Mouse (Mus musculus) thymus, postnatal 10 days (tissue): ENCODE results near the gene Mmd.

Source experiments
- DNase-seq, 2 experiments: peaks; one replicate each; pipeline ENCODE4 v3.0.0; 2021; ENCODE audit warnings: low spot score in 2 of 2

The Mmd gene

DNA sequence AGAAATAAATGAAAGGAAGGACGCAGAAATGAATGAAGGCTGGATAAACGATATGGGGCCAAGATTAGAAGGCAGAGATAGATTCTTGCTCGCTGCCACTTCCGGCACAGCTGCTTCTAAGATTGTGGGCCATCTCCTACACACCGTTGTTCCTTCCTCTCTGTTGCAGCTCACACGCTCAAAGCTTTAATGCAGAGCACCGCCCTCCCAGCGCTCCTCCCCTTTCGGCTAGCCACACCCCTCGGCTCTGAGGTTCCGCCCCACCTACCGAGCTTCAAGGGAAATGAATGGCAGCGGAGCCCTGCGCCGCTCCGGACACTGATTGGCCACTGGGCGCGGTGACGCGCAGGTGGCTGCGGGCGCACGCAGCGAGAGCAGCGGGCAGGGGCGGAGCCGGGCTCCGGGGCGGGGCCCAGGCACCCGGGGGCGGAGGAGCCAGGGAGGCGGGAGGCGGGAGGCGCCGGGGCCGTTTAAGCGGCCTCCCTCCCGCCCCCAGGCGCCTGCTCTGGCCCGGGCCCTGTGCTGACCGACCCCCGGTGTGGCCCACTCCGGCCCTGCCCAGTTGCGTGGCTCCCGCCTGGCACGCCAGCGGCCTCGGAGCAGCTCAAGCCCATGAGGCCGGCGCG, at the start of gene Mmd:
TSS of gene Mmd (plus strand) at position 432 of the 626 bp plus-strand sequence.
- peak; percentile 97 to 99 for DNase-seq

DNA sequence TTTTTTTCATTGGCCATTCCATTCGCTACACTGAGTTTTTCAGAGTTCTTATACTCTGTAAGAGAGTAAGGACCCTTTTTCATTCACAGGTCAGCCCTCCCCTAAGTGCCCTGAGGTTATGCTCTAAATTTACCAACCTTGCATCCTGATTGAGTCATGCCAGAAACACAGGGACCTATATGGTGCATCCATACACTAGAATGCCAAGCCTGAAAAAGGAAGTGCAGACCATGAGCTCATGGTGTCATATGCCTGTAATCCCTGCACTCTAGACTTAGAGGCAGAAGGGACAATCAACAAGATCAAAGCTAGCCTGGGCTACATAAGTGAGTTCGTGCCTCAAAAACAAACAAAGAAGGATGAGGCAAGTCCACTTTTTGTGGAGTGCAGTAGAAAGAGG, 48.4 kb upstream of the Mmd start:
- DNase-seq: no peak

DNA sequence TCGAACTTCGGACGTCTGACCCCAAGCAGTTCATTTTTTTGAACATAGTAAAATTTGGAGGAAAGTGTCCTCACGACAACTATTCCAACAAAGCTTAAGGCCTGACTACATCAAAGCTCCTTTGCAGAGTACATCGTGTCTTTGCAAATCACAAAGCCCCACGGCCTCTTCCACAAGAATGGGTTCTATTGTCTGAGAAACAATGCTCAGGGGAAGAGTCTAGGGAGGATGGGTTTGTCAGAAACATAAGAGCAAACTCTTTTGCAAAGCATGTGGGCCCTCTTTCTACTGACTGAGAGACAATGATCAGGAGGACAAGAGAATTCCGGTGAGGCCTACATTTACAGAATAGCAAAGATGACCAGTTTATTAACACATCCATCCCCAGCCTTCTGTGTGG, 35.0 kb upstream of the Mmd start:
- DNase-seq: no peak

- DNase-seq: no peak
These were observed 29.1 kb upstream of the Mmd start for GRCm38 (mm10) chr11:90220022-90220645.

- DNase-seq: no peak
These were observed 28.5 kb upstream of the Mmd start for GRCm38 (mm10) chr11:90220750-90221149.

GRCm38 (mm10) chr11:90224914-90225470, 24.3 kb upstream of the Mmd start:
- no peak for DNase-seq

- DNase-seq: no peak
These were observed 22.0 kb upstream of the Mmd start for GRCm38 (mm10) chr11:90227000-90227922.

DNA sequence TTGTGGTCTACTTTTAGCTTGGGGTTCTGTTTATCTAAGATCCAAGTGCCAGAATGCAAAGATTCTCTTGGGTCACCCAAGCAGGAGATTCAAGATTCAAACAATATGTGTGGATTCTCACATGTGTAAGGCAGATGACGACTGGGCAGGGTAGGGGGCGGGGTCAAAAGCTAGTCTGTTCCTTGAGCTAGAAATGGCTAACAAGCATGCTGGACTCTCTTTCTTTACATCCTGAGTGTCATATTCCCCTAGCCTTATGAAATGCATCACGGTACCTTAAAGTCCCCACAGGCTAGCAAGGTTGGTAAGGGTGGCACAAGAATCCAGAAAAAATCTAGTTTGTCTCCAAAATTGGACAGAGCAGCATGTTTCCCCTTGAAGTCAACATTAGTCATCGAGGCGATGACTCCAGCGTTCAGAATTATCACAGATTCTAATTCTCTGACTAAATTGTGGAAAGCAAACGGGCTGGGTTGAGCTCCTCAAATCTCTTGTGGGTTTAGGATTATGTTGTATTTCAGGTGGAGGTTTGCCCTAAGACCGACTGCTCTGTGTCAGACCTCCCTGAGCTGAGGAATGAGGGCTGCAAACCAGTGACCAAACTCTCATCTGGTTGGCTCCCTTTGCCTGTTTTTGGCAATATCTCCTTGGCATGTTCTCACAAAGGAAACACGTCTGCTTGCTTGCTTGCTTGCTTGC, 20.9 kb upstream of the Mmd start:
- DNase-seq: no peak

DNA sequence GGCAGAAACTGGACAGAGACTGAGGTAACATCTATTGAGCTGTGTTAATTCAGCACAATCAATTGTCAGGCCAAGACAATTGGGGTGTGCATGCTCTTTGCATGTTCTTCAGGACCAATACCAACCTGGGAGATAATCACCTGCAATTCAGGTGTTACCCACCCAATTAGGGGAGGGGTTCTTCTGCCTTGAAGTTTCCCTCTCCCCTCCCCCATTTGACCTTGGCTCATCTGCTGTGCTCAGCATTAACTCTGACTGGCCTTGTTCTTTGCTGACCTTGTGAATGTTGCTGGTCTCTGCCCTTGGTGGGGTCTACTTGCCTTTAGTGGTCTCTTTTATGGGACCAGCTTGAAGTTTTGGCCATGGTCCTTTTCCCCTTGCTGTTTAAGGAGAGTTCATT, 19.5 kb upstream of the Mmd start:
- DNase-seq: no peak

DNA sequence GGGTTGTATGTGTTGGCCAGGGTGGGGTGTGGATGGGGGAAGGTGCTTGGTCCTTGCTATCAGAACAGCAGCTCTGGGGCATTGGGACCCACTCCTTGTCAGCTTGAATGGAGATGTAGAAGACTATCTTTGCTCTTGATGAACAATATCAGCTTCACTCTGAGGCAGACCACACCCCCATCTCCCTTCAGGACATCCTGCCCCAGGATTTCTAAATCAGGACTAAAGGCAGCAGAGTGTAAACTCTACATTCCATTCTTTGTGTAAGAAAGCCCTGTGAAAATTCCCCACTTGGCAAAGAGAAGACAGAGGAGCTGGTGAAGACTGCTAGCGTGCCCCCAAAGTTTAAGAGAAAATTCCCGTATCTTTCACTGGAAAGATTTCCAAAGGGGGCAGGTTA, 18.6 kb upstream of the Mmd start:
- DNase-seq: no peak

GRCm38 (mm10) chr11:90231631-90232030, 17.6 kb upstream of the Mmd start:
- DNase-seq: no peak

DNA sequence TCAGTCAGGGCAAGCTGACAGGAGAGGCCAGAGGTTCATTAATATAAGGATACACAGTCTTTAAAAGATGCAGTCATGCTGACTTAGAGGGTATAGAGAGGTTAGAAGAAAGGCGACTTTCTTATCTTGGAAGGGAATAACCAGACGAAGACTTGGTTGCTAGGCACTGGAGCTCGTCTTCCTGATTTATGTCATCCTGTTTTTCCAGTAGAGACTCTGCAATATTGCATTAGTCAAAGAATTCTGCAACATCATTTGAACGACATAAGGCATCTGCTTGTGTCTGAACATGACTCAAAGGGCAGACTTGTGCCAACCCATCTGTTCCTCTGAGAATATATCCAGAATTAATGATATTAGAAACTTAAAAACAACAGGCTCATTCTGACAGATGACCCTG, 16.6 kb upstream of the Mmd start:
- no peak for DNase-seq

GRCm38 (mm10) chr11:90235221-90235620, 14.0 kb upstream of the Mmd start:
- no peak for DNase-seq

GRCm38 (mm10) chr11:90237616-90238015, 11.6 kb upstream of the Mmd start:
- no peak for DNase-seq

GRCm38 (mm10) chr11:90238657-90239056, 10.6 kb upstream of the Mmd start:
- DNase-seq: no peak

DNA sequence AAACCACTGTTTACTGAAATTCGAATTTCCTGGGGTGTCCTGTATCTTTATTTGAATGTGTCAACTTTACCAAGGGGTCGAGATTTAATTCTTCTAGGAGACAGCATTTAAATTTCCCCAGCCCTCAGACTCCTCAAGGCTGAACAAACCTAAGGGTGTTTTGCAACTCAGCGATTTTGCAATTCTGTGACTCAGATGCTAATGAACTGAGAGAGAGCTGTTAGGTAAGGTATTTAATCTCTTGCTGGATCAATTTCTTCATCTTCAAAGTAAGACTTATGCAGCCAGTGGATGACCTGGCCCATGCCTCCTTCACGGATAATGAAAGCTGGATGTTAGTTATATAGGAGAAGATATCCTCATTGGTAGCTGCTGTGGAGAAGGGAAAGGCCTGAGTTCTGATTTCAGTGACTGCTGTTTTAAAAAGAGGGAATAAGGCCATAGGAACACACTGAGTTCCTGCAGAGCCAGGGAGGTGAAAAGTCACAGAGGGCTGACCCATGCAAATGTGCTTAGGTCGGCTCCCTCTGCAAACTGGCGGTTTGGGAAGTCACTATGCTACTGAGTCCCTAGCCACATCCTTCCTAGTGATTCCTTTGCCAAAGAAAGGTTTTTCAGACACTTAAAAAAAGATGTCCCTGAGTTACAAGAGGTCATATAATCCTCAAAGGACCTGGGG, 8.5 kb upstream of the Mmd start:
- DNase-seq: no peak

- no peak for DNase-seq
These were observed 7.4 kb upstream of the Mmd start for GRCm38 (mm10) chr11:90241874-90242273.

DNA sequence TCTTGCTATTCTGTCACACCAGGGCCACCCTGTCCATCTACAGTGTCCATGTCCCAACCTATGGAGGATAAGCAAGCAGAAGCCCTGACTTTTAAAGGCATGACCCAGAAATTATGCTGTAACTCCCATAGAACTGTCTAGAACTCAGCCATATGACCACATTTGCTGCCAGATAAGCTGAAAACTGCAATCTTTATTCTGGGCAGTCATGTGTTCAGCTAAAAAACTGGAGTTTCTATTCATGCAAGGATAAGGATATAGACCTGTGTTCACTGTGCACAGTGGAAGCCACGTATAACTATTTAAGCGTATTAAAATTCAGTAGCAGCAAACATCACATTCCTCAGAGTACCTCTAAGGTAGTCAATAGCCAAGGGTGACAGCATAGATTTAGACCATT, 6.0 kb upstream of the Mmd start:
- DNase-seq: no peak

GRCm38 (mm10) chr11:90245630-90246029, 3.6 kb upstream of the Mmd start:
- DNase-seq: no peak

DNA sequence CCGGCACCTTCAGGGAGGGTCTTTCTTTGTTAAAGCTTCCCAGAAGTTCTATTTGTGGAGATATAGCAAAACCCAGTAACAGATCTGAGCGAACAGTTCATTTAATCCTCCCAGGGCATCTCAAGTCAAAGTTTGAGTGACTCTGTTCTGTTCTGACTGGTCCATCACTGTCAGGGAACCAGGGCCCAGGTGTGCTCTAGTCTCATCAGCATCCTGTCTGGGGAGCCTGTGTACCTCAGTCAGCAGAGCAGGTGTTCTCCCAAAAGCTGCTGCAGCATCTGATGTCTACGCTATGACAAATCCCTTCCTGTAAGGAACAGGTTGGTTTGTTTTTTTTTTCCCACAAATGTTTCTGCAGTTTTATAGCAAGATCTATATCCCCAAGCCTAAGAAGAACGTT, 2.6 kb upstream of the Mmd start:
- peak; percentile 9 to 25 for DNase-seq

GRCm38 (mm10) chr11:90247793-90248192, 1.5 kb upstream of the Mmd start:
- no peak for DNase-seq
